Mouse (Mus musculus) brain, embryonic 18.5 days (tissue): Measurements from ENCODE around the gene Atxn2.

Experiments
- DNase-seq: peaks from one replicate; pipeline ENCODE4 v3.0.0-alpha.2; 2012; ENCODE audit warnings: low read depth, low spot score

The Atxn2 gene

DNA sequence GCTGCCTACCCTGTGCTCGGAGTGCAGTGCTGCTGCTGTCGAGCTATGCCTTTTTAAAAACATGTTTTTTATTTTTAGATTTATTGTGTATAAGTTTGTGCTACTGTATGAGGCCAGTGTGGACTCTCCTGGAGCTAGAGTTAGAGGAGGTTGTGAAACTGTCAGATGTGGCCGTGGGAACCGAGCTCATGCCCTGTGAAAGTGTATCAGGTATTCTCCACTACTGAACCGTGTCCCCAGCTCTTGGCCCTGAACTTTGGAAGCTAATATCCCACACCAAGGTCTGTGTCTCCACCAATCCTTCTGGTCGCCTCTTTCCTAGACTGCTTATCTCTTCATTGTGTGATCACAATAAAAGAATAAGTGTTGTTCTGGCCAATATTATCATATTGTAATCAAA lies 51.8 kb downstream of the Atxn2 start:
- DNase-seq, result no peak

DNA sequence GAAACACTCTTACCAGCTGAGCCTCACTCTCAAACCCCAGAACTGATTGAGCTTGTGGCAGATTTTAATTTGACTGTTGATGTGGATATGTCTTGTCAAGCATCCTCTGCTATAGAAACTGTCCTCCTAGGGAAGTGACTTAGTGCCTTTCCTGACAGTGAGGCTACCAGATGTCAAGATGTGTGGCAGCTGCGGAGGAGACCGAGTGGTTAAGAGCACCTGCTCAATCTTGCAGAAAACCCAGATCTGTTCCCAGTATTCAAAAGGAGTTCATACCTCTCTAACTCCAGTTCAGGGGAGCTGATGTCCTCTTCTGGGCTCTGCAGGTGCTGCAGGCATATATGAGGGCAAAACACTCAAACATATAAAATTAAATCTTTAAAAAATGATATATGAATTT lies 53.9 kb downstream of the Atxn2 start:
- no peak for DNase-seq

DNA sequence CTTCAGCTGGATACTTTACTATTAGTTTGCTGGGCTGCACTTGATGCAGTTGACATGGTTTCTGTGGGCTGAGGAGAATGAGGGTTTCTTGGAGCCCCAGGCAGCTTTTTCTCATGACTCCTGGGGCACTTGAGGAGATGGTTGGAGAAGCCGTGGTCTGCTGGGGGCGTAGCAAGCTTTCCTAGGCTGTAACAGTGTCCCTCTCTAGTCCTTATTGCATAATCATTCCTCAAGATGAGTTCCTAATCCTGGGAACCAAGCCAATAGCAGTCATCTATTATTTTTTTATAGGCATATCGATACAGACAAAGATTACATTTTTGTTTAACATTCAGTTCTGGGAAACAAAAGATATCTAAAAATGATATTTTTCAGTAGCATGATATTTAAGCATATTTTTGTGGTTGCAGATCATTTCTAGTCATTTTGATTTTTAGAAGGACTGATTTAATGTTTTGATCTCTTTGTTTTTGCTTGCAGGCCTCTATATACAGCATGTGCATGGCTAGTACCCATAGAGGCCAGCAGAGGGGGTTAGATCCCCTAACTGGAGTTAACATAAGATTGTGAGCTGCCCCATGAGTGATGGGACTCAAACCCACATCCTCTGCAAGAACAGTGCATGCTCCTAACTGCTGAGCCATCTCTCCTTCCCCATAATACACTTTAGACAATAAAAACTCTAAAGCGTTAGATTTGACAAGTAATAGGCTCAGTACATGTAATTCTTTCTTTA lies 55.1 kb downstream of the Atxn2 start:
- no peak for DNase-seq

DNA sequence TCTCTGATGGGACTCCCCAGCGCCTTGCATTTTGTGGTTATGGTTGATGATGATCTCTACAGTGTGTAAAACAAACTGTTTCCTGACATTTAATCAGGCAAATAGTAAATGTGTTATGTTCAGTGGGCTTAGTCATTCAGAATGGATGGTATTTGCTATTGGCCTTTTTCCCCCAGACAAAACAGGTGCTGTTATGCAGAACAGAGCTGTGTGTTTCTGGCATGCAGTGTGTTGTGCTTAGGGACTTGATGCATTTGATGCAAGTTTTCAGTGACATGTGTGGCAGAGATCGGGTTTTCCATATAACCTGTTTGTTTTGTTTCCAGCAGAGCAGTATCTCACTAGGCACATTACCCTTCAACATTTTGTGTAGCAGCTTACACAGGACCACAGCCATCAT lies 56.4 kb downstream of the Atxn2 start:
- no peak for DNase-seq

DNA sequence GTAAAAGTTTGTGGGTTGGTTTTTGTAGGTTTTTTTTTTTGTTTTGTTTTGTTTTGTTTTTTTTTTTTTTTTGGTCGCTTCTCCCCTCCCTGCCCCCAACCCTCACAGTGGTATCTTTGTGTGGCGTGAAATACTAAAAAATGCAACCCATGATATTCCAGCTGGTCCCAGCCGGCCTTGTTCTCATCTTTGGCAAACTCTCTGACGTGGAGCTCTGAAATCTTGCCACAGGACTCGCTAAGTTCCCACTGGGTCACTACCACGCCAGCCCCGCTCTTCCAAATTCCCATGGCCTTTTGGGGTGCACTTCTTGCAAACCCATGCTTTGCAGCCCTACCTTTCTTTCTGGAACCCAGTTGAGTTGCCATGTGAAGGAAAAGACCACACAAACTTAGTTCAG lies 58.7 kb downstream of the Atxn2 start:
- no peak for DNase-seq

DNA sequence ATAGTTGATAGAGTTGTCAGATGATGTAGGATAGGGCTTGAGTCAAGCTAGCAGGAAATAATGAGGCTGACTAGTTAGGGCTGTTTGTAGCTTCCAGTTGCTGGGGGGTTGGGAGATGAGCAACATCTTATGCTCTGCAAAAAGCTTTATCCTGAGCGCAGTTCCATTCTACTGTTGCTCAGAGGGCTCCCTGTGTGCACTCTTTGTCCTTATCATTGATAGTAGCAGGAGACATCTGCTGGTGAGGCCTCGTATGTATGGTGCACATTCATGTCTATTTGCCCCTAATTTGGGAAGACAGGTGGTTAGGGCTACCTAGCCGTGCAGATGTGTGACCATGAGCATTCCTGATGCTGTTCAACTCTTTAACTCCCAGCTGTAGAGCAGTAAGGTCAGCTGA lies 60.5 kb downstream of the Atxn2 start:
- DNase-seq, result no peak

DNA sequence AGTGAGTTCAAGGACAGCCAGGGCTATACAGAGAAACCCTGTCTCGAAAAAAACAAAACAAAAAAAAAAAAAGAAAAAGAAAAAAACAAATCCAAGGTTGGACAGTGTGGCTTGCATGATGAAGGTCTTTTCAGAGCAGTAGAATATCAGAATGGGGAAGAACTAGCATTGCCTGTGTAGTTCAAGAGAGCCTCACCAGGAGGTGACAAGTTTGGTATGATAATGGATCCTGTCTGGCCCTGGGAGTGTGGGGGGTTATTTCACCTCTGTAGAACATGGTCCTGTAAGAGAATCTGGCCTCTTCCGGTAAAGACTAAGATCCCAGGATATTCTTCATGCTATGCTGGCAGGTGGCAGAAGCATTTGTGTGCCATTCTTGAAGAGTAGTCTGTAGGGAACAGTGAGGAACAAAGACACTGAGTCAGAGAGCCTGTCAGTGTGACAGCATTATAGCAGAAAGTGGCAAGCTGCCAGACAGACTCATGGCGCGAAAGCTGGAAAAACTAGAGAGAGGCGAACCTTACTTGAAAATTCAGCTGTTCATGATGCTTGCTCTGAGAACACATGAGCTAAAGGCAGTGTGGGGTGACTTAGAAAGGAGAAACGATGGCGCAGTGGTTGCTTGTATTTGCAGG lies 67.5 kb downstream of the Atxn2 start:
- peak; percentile 49 for DNase-seq

DNA sequence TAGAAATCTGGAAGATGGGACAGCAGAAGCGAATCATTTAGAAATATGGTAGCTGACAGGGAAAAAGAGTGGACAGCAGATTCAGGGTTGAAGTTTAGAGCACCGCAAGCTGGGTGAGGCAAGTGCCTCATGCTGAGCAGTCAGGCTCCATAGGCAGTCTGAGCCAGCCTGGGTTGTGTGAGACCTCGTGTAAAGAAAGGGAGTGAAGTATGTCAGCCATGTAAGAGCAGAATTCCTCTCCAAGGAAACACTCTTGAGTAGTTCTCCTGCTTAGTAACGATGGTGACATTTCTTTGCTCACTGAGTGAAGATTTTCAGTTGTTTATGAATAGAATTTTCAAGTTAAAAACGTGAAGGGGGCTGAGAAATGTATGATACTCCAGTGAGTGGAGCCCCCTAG lies 69.0 kb downstream of the Atxn2 start:
- DNase-seq, result no peak

DNA sequence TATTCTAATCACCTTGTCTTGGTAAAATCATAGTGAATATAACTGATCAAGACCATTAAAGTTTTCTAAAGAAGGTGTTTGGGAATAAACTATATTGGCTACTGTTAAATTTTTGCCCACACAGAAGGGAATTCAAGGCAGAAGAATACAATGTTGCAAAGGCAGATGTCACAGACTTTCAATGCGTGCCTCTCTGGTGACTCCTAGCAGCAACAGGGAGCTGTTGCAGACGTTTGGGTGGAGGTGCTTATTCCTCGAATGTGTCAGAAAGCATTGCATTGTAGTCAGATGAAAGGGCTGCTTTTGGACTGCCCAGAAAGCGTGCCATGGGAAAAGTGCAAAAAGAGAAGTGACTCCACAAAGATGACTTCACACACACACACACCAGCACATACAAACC lies 71.3 kb downstream of the Atxn2 start:
- DNase-seq, result no peak

DNA sequence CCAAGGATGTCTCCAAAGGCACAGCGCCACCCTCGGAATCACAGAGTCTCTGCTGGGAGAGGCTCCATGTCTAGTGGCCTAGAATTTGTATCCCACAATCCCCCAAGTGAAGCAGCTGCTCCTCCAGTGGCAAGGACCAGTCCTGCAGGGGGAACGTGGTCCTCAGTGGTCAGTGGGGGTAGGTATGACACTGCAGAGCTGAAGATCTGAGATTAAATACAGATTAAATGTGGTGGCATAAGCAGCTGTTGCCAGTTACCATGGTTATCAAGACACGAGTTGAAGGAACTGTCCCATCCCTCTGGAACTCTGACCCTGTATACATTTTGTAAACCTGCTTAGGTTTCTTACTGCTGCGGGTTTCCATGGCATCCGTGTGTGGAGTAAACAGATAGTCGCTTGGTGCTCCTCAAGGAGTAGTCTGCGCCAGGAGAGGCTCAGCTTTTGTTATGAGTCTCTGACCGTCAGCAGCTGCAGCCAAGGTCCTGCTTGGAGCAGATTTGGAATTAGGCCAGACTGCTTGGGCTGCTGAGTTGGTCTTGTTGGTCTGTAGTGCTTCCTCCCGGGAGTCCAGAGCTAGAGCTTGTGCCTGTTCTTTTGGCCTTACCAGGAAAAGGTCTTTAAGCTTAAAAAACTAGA lies 72.8 kb downstream of the Atxn2 start:
- no peak for DNase-seq

DNA sequence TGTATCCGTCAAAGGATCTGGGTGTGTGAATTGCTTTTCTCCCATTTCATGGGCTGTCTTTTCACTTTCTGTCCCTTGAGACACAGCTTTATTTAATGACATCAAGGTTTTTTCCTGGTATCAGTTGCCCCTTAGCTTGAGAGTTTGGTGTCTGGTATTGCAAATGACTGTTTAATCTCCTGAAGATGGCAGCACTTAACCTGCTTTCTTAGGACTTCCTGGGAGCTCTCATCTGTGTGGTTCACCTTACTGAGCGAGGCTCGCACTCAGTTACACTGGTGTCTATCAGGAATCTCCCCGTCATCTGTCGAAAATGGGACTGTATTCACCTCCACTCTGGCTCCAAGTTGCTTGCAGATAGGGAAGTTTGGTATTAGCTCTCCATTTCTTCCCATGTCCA lies 79.9 kb downstream of the Atxn2 start:
- no peak for DNase-seq

DNA sequence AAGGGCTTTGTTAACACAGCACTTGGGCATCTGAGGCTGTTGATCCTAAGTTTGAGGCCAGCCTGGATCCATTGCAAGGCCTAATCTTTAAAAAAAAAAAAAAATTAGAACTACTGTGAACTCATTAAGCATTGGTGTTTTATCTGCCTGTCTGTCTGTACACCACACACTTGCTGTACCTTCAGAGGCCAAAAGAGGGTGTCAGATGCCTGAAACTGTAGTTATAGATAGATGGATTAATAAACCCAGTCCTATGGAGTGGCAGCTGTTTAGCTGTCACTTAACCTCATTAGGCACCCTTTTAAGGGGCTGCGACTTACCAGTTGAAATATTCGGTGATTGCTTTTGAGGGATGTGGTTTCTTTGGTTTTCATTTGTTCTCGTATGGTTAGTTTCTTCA lies 84.7 kb downstream of the Atxn2 start:
- no peak for DNase-seq

DNA sequence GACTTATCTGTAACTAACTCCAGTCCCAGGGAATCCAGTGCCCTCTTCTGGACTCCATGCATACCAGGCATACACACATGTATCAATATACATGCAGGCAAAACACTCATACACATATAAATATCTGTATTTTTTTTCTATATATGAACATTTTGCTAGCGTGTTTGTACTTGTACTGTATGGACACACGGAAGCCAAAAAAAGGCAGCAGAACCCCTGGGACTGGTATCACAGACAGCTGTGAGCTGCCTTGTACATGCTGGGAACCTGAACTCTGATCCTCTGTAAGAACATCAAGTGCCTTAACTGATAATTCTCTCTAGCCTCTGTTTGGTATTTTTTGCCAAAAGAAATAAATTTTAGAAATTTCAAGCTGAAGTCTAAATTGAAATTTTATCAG lies 87.3 kb downstream of the Atxn2 start:
- no peak for DNase-seq

DNA sequence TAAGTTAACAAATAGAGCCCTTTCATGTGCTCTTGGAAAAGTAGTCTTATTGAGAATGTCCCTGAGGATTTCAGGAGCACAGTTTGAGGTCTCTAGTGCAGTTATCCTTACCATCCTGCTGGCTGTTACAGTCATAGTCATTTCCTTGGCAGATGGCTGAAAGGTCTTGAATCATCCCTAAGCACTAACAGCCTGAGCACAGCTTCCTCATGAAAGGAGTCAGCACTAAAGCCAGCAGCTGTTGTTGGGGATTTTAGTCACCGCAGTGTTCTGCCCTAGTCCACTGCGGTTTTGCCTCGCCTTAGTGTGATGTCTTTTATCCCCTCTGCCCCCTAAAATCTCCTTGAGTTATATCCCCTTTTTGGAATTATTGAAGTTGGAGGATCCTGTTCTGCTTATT lies 96.0 kb downstream of the Atxn2 start:
- no peak for DNase-seq

DNA sequence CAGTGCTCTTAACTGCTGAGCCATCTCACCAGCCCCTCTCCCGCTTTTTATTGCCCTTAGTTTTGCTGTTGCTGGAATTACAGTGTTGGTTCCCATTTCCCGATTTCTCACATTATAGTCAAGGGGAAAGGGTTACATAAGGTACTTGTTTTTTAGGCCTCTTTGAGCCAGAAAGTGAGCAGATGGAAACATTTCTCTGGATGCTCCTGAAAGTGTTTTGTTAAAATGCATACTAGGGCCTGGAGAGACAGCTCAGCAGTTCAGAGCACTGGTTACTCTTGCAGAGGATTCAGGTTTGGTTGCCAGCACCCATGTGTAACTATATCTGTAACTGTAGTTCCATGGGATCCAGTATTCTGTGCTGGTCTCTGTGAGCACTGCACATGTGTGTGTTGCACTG lies 97.1 kb downstream of the Atxn2 start:
- DNase-seq, result no peak

DNA sequence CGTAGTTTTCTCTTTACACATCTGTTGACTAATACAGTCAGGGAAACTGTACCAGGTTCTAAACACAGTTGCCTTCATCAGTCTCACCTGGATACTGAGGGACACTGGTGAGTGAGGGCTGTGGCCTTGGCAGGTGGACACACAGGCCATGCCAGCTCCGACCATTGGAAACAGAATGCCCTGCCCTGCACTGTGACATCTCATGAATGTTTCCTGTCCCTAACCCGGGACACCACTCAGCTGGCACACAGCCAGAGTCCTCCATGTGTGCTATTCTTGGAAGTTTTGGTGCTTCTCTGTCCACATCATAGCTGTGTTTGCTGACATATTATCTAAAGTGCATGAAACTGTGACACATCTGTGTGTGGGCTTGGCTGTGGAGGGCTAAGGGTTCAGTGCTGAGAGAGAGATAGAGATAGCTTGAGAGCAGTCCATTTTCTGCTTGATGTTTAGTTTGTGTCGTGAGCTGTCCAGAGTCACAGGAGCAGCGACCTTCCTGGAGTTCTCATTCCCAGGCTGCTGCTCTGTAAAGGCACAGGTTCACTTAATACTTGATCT lies 98.6 kb downstream of the Atxn2 start:
- no peak for DNase-seq

DNA sequence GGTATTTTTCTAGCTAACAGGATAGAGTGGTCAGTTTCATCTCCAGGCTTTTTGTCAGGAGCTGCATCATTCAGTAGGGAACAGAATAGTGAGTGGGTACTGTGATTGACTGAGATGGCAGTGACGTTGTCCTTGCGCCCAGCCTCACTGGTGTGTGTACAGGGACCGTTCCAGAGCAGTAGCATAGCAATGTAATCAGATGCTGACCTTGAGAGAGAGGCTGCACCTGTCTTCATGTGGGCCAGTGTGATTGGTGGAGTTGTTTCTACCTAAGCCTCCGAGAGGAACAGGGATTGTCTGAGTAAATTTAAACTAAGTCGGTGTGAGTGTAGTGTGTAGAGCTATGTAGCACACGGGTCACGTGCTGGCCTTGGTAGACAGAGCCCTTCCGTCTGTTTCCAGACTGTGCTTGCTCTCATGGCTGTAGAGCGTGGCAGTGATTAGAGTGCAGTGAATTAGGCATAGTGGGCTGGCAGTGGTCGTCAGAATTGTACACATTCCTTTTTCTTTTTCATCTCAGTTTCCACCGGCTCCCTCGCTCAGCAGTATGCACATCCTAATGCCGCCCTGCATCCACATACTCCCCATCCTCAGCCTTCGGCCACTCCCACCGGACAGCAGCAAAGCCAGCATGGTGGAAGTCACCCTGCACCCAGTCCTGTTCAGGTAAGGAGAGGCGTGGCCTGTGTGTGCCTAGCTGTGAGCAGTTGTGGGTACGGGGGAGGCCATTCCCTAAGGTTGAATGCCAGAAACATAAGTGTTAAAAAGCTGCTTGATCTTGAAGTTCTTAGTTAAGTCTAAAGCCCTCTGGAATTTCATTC lies 99.4 kb downstream of the Atxn2 start:
- DNase-seq, result no peak

DNA sequence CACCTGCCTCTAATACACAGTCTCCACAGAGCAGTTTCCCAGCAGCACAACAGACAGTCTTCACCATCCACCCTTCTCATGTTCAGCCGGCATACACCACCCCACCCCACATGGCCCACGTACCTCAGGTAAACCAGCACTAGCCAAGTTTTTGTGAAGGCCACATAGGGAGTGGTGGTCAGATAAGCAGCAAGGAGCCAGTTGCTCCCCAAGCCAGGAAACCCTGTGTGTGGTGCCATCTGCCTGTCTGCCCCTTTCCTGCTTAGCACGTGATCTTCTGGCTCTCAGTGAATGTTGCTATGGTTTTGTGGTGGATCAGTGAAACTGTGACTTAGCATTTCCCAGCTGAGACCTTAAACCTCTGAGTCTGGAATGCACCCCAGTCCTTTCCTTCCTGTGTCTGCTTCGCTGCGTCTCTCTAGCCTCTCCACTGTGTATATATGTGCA lies 100.4 kb downstream of the Atxn2 start:
- no peak for DNase-seq

DNA sequence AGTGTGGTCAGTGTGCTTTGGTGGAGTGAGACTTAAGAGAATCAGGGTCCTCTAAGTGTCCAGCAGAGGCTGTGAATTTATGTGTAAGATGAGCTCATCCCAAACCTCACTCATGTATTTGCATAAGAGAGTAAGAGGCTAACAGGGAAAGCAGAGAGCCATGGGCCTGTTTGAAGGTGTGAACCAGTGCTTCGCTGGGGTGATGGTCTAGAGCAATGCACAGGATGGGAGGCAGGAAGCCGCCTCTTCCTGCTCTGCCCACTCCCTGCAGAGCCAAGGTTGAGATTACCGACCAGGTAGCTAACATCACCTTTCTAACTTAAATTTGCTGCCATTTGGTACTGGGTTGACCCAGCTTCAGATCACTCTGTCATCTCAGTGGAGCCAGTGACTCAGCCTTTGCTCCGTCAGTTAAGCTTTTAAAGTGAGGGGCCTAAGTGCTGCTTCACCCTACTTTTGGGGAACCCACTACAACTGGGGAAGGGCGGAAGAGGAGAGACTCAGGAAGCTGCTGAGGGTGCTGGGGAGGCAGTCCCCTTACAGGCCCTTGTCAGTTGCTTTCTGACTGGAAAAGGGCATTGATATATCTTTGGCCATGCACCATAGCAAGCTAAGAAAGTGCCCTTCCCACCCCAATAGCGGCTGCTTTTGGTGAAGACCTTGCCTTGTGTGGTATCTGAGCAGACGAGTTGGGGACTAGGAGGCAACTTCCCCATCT lies 101.5 kb downstream of the Atxn2 start:
- no peak for DNase-seq

DNA sequence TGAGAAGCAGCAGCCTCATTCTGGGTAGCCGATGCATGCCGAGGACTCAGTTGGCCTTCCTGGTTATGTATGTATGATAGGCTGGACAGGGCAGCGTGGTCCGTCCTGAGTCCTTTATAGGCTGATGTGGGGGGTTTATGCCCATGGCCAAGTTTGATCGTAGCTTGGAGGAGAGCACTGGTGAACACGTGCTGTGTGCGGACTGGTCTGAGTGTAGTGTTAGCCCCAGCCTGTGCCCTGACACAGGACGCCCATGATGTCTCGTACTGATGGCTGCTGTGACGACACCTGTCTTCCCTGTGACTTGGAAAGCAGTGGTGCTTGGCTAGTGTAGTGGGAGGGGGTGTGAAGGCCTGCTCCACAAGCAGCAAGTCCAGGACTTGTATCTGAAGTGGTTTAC lies 102.6 kb downstream of the Atxn2 start:
- DNase-seq, result no peak

DNA sequence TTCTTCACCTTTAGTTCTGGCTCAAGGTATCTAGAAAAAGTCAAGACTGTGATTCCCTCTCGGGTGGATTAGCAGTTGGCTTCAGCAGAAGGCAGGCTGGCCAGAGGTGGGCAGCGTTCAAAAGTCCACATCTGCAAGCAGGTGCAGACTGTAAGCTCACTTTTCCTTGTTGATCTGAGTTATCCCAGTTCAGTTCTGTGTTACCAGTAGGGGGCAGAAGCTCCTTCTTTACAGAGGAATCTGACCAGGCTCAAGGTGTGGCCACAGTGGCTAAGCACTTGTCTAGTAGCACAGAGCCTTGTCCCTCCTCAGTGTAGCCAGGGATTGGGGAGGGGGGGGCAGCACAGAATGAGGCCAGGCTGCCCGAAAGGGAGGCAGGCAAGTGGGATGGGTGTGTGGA lies 103.9 kb downstream of the Atxn2 start:
- no peak for DNase-seq
